Mouse (Mus musculus) embryonic fibroblast, embryonic 13.5 days (primary cell): ENCODE measurements around the gene Trappc2l. TPM values are rescaled to one million over a fixed set of nuclear protein-coding genes. Genes with fewer than 3 reads are reported as not detected.

Experiments
- H3K27ac ChIP-seq: 2 replicates; pipeline ENCODE4 v1.5.1; 2012; ENCODE audit warnings: low read length, control low read depth, inconsistent platforms; ENCODE audit not compliant: insufficient read depth
- H3K4me1 ChIP-seq: 2 replicates; pipeline ENCODE4 v1.6.1; 2011; ENCODE audit warnings: low read length; ENCODE audit not compliant: control insufficient read depth, insufficient read depth
- H3K4me3 ChIP-seq: 2 replicates; pipeline ENCODE4 v1.5.1; 2011; ENCODE audit warnings: mild to moderate bottlenecking, control low read depth, low read length; ENCODE audit not compliant: insufficient read depth
- CTCF ChIP-seq: IDR thresholded peaks from 2 replicates; pipeline ENCODE4 v1.5.1; 2011; ENCODE audit warnings: mild to moderate bottlenecking, control low read depth, low read length, moderate library complexity, borderline replicate concordance; ENCODE audit not compliant: insufficient read depth
- POLR2A ChIP-seq: IDR thresholded peaks from 2 replicates; pipeline ENCODE4 v1.6.1; 2011; ENCODE audit warnings: low read depth, mild to moderate bottlenecking, control low read depth, low read length, moderate library complexity
- polyA plus RNA-seq: library from polyadenylated mRNA; stranded (reverse); fragments of >200 nt; gene quantifications from 2 replicates; pipeline ENCODE4 v1.2.4, GENCODE M21; 2011; ENCODE audit warnings: low read depth; ENCODE audit not compliant: missing spikeins, insufficient read length

Trappc2l gene
- polyA plus RNA-seq, 1 experiment: 44.2 TPM

GRCm38 (mm10) chr8:122600666-122601065 lies 10.8 kb upstream of the Trappc2l start:
- no peak for TF ChIP-seq CTCF
- no peak for TF ChIP-seq POLR2A
- Histone ChIP-seq H3K4me3 (no peak overlapping the region), H3K4me1 (no peaks in the 10 kb centered on the region), H3K27ac (no peak overlapping the region)

GRCm38 (mm10) chr8:122604640-122605039 lies 6.8 kb upstream of the Trappc2l start:
- Histone ChIP-seq H3K27ac (no peak overlapping the region), H3K4me1 (no peaks in the 10 kb centered on the region), H3K4me3 (no peak overlapping the region)
- no peak for TF ChIP-seq CTCF
- TF ChIP-seq POLR2A: no peak

GRCm38 (mm10) chr8:122605367-122605766 lies 6.1 kb upstream of the Trappc2l start:
- no peak for TF ChIP-seq CTCF
- no peak for TF ChIP-seq POLR2A
- Histone ChIP-seq H3K27ac (no peak overlapping the region), H3K4me3 (no peak overlapping the region), H3K4me1 (no peaks in the 10 kb centered on the region)

DNA sequence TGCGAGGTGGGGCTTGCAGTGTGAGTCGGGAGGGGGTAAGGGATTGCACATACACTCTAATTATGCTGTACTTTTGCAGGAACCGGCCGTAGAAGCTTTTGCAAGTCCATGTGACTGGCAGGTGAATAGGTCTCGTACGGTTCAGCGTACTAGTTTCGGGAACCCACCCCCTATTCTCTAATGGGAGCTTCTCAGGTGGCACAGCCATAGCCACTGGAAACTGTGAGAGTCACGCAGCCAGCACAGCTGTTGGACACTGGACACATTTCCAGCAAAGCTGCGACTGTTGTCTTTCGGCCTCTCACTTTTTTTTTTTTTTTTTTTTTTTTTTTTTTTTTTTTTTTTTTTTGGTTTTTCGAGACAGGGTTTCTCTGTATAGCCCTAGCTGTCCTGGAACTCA lies 4.6 kb upstream of the Trappc2l start:
- H3K4me1 ChIP-seq: no peaks in the 10 kb centered on the region
- no peak for TF ChIP-seq CTCF
- TF ChIP-seq POLR2A: no peak
- H3K27ac ChIP-seq: no peak overlapping the region
- H3K4me3 ChIP-seq: no peak overlapping the region

DNA sequence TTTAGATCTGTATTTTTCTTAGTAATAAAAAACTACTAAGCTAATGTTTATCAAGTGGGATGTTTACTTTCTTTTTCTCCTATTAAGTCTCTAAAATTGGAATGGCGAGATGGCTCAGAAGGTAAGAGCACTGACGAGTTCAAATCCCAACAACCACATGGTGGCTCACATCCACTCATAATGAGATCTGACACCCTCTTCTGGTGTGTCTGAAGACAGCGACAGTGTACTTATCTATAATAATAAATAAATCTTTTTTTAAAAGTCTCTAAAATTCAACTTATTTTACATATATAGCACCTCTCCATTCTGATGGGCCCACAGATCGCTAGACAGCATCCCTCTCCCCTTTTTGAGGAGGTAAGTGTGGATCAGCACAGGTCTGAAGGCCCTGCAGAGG lies 1.2 kb upstream of the Trappc2l start:
- no peak for TF ChIP-seq POLR2A
- TF ChIP-seq CTCF: no peak
- Histone ChIP-seq H3K4me1 (peaks cover 3% of the 10 kb centered on the region; the same call in 1 of the 2 replicates), H3K27ac (no peak overlapping the region), H3K4me3 (no peak overlapping the region; the same call in 1 of the 2 replicates)

DNA sequence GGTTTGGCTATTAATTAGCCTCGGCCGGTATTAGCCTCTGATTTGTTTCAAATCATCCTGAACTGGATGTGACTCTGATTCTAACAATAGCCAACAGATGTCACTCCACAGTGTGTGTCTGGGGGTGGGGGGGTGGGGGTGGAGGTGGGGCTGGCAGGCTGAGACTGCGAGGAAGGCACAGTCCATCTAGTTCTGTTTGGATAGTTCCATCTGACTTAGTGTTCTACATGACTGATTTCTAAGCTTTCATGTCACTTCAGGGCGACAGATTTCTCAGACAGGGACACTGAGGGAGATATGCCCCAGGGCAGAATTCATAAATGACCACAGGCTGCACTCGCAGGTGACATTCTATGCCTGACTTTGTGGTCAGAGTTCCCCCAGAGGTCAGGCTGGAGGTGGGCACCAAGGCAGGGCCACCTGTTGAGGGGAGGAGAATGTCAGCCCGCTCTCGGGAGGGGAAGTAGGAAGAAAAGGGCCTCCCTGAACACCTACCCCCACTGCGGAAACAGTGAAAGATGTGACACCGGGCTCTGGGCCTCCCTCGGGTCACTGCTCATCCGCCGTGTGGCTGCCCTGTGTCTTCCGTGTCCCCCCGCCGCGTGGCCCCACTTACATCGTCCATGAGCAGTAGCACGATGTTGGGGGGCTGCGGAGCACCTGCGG lies 695 bp upstream of the Trappc2l start:
- Histone ChIP-seq H3K4me3 (peak overlapping the region; percentile 62), H3K4me1 (peaks cover 3% of the 10 kb centered on the region; the same call in 1 of the 2 replicates), H3K27ac (no peak overlapping the region)
- TF ChIP-seq CTCF: no peak
- TF ChIP-seq POLR2A: no peak

- no peak overlapping the region for H3K27ac ChIP-seq
These were observed 4.9 kb downstream of the Trappc2l start for GRCm38 (mm10) chr8:122616181-122616905.

DNA sequence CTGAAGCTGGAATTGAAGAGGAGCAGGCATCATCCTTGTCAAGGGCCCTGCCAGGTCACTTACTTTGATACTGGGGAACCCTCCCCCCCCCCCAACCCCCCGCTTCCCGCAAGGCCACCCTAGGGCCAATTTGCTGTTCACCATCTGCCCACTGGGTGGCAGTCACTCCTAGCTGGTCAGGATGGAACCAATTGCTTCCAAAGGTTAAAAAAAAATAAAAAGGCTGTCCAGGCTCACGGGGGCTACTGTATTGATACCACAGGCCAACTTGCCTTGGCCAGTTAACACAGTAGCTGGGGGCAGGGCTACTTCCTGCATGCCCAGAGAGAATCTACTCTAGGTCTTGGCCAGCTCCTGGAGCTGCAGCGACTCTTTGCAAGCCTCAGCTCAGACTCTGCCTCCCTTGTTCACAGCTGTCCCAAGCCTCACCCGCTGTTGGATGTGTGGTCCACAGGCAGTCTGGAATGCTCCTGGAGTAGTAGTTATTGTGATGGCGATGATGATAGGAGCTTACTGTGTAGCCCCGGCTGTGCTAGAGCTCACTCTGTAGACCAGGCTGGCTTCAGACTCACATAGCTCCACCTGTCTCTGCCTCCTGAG lies 6.6 kb downstream of the Trappc2l start:
- H3K27ac ChIP-seq: no peak overlapping the region
- H3K4me1 ChIP-seq: no peaks in the 10 kb centered on the region

More at GRCm38 (mm10) chr8:122616181-122616905, 4.9 kb downstream of the Trappc2l start:
- Histone ChIP-seq H3K4me3 (no peak overlapping the region), H3K4me1 (peaks cover 3% of the 10 kb centered on the region; the same call in 1 of the 2 replicates)
- TF ChIP-seq CTCF (no peak), POLR2A (no peak)

GRCm38 (mm10) chr8:122618660-122619378 lies 7.4 kb downstream of the Trappc2l start:
- no peaks in the 10 kb centered on the region for H3K4me1 ChIP-seq
- H3K27ac ChIP-seq: no peak overlapping the region
- no peak overlapping the region for H3K4me3 ChIP-seq
- no peak for TF ChIP-seq POLR2A
- TF ChIP-seq CTCF: no peak

More for the DNA sequence above, 6.6 kb downstream of the Trappc2l start:
- H3K4me3 ChIP-seq: no peak overlapping the region
- no peak for TF ChIP-seq POLR2A
- peak; percentile 76; the same call in 1 of the 2 replicates for TF ChIP-seq CTCF
